Mouse (Mus musculus) common myeloid progenitor, adult 5-6 weeks (primary cell): ENCODE measurements around the gene Olfr38. TPM values are rescaled to one million over a fixed set of nuclear protein-coding genes. Genes with fewer than 3 reads are reported as not detected.

ENCODE experiments used
- ATAC-seq: replicated peaks from 2 replicates; pipeline ENCODE4 v1.8.0; 2016; ENCODE audit warnings: low read depth, mild to moderate bottlenecking, moderate TSS enrichment, inconsistent platforms; ENCODE audit not compliant: poor library complexity, severe bottlenecking
- total RNA-seq: library from RNA; stranded (forward); fragments of 200-1000, 187-1606 nt; gene quantifications from 2 replicates; pipeline ENCODE4 v1.2.3, GENCODE M21; 2017

Gene Olfr38
- total RNA-seq = not detected in 2 replicates

DNA sequence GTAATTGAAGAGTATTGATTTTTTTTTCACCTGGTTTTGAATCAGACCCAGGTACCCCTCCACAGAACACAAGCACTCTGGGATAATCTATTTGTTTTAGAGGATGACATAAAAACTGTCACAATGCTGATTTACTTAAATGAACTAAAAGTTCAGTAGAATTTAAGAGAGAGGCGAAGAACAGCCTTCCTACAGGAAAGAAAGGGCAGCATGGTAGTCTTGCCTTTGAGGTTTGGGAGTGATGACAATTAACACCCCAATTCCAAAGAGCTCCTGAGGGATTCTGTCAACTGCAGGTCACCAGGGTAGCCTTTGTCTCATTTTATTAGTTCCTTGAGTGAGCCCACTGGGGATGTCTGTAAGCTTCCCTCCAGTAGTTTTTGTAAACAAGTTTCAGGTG is at the start of gene Olfr38:
Gene Olfr38, plus strand, starts transcription at position 301 of the 400 bp plus-strand sequence.
- ATAC-seq = no peak

DNA sequence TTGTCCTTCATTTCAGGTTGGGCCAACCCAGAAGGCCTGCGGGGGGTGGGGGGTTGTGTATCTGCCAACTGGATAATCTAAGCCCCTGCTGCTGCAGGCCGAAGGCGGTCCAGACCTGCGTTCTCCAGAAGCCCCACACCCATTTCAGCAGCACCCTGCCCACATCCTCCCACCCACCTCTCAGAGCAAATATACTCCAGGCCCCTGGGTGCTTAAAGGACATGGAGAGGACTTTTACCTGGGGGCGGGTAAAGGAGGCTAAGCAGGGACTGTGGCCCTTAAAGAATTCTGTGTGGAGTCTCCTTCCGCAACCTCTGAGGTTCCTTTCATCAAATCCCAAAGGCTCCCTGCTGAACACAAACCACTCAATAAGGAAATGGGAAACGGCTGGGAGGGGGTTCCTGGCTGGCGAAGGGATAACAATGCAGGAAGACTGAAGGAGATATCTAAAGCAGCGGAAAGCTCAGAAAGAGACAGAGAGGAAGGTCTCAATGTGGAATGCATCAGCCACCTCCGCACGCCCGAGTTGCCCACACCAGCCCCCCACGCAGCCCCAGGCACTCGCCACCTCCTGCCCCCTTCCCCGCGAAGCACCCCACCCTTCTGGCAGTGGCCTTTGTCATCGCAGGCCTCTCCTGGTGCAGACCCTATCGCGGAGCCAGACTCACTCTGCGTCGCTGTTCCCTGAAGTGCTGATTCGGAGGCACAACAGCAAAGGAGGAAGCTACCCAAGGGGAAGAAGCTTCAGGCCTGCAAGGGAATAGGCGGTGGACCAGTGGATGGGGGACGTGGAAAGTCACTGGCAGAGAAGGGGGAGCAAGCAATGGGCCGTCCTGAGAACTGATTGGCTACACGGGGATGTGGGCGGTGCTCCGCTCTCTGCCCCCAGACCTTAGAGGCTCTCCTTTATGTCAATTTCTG is 46.7 kb upstream of the Olfr38 start, which contains the start of gene Tcaf1:
Gene Tcaf1, minus strand, starts transcription at position 798 of the 921 bp plus-strand sequence.
- ATAC-seq = no peak

DNA sequence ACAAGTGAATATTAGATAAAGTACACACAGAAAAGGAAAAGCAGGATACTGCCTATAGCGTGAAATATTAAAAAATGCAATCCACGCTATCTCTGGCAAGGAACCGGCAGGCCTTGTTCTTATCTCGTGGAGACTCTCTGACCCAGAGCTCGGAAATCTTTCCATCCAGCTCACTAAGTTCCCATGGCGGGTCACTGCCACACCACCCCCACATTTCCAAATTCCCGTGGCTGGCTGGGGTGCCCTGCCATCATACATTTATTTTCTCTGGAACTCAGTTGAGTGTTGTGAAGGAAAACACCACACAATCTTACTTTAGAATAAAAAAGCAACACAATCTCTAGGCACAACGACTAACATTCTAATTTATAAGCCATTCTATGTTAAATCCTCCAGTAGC is 41.5 kb upstream of the Olfr38 start:
- no peak for ATAC-seq

DNA sequence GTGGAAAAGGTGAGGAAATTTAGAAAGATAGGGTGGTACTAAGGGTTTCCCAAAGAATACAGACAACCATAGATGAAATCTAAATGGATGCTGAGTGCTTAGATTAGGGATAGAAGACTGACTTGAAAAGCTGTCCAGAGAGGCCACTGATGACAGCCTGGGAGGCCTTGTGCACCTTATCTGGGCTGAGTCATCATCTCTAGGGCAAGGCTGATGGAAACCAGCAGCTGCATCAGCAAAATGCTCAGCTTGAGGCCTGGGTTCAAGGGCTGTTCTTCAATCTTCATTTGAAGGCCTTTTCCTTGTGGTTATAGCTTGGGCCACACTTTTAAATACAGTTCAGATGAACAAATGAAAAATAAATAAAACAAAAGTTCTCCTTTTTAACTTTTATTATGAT is 38.2 kb upstream of the Olfr38 start:
- no peak for ATAC-seq

DNA sequence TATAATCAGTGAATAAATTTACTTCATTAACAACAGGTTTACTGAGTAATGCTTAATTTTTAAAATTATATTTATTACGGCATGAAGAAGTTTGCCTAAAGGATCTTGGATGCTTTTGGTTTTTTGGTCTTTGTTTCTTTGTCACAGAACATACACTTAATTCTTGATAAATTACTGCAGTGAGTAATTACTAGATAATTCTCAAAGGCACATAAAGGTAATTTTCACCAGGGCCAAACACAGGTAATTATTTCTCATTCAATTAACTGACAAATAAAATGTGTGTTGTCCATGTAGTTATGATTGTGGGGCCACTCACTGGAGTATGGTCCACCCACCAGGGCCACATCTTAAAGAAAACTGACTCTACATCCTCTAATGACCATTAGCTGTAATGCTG is 17.1 kb upstream of the Olfr38 start, which contains the start of gene Olfr453:
Gene Olfr453, plus strand, starts transcription at position 301 of the 400 bp plus-strand sequence.
- ATAC-seq = no peak

DNA sequence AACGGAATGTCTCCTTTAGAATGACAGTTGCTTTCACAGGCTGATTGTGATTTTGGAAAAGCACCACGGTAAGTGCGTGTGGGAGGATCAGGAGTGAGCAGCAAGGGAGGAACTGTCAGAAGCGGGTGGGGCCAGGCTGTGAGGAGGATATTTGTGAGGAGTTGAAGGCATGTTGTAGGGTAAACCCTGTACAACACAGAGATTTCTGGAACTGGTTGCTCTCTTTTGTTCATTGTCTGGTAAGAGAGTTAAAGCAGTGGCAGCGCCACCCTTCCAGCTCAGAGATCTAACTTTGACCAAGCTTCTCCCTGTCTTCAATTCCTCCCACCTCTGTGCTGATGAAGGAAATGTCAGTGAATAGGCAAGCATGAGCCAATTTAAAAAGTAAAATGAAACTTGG is 13.9 kb upstream of the Olfr38 start:
- ATAC-seq = no peak

DNA sequence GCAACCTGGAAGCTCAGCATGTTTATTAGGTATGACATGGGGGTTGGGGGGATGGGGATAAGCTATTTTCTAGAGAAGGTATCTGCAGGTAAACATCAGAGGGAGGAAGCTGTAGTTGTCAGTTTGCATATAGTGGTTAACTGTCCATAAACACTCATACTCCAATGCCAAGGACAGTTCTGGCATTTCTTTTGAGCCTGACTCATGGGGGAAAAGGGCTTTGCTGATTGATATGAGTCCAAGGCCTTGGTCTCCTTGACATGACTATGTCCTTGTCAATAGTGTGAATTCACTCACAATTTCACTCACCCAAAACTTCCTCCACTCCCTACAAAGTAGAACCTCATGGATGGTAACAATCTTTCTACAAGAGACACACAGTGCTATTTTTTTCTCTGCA is 8.4 kb upstream of the Olfr38 start:
- ATAC-seq = no peak

DNA sequence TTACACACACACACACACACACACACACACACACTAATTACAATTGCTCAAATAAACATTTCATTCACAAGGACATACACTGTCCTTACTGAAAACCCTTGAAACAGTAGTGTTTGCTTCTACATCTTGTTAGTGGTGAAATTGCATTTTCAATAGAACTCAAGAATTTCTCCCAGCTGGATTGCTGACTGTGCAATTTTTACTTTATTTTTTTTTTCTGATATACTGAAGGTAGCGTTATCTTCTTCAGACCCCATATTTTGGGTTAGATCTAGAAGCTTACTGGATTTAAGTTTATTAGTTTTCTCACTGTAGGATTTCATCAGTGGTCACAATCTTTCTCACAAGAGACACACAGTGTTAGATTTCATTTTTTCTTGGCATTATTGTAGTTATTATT is 20.9 kb downstream of the Olfr38 start:
- ATAC-seq = no peak

DNA sequence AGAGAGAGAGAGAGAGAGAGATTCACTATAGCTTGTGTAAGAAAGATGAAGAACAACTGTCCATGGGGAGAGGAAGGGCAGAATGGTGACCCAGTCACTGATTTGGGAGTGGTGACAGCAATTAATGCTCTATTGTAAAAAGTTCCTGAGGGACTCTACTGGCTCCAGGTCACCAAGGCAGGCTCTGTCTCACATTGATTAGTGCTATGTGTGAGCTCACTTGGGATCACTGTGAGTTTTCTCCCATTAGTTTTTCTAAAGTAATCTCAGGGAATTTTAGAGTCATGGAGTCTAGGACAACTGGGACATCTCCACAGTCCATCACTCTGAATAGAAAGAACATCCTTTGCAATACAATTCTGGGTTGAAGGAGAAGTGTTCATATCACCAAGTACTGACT is 28.6 kb downstream of the Olfr38 start, which contains the start of gene Olfr452:
Gene Olfr452, plus strand, starts transcription at position 301 of the 400 bp plus-strand sequence.
- no peak for ATAC-seq

DNA sequence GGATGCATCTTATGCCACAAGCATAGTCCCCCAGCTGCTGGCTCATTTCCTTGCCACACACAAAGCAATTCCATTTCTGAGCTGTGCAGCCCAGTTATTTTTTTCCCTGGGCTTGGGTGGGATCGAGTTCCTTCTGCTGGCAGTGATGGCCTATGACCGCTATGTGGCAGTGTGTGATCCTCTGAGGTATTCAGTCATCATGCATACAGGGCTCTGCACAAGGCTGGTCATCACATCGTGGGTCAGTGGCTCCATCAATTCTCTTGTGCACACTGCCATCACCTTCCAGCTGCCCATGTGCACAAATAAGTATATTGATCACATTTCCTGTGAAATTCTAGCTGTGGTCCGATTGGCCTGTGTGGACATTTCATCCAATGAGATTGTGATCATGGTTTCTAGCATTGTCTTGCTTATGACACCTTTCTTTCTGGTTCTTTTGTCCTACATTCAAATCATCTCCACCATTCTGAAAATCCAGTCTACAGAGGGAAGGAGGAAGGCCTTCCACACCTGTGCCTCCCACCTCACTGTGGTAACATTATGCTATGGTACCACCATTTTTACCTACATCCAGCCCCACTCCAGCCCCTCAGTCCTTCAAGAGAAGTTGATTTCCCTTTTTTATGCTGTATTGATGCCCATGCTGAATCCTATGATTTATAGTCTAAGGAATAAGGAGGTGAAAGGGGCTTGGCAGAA is 34.2 kb downstream of the Olfr38 start:
- ATAC-seq = no peak

DNA sequence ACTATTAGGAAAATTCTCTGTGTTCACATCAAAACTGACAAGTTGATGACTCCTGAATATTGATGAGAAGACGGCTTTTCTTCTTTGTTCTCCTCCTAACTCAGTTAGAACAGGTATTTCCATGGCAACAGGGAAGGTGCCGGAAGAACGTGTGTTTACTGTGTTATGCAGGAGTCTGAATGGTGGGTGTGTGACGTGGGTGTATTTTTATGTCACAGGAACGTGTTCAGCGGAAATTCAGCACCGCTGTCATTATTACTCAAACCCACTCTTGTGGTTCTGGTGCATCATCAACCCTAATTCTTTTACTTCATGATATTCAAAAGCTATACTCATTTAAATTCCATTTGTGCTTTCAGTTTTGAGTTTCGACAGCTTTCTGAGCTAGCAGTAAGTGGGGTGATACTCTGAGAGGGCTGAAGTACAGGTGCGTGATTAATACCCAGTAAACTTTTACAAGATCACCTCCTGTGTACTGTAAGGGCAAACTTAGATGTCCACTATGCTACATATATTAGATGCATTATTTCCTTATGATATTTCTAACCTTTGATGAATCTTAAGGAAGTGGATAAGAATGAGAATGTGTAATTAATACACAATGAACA is 34.8 kb downstream of the Olfr38 start:
- no peak for ATAC-seq

DNA sequence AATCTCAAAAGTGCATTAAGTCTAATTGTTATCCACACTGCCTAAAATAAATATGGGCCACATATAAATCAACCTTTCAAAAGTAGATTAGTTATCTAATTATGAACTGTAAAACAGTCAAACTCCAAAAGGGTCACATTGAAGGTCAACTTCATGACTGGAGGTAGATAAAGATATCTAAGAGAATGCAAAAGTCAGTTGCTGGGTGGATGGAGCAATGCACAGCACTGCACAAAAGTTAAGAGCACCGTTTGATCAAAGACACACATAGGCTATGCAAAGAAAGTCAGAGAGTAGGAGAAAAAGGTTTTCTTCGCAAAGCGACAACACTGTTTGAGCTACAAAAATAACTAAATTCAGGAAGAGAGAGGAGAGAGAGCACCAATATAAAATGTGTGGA is 38.8 kb downstream of the Olfr38 start:
- no peak for ATAC-seq

DNA sequence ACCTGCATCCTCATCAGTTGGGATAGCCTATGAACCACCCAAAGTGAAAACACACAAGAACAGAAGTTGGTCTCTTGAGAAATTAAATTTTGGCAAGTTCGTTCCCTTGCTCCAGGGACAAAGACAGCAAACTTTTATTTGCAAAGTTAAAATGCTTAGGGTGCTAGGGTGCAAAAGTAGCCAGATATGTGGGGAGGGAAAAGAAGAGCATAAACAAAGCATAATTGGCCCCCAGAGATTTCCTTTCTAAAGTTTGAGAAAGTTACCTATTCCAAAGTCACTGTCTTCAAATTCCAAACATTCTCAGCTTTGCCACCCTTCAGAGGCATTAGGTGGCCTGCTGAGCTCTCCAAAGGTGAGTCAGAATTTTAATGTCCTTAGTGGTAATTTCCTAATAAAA is 55.4 kb downstream of the Olfr38 start, which contains the start of gene Olfr450:
Gene Olfr450, plus strand, starts transcription at position 301 of the 400 bp plus-strand sequence.
- no peak for ATAC-seq

Other genes with a start within 250 kb of the Olfr38 start
- gene Olfr455, start 208.8 kb upstream of the Olfr38 start, total RNA-seq = not detected in 2 replicates
- gene Tcaf3, start 158.7 kb upstream of the Olfr38 start, total RNA-seq = not detected in 2 replicates
- under 0.01 TPM in 1 of 2 replicates, not detected in the other for gene Tcaf2, start 111.2 kb upstream of the Olfr38 start, total RNA-seq
- 0.97 and 4.2 TPM in 2 replicates for gene Tcaf1, start 46.3 kb upstream of the Olfr38 start, total RNA-seq
- gene Olfr453, start 17.0 kb upstream of the Olfr38 start, total RNA-seq = not detected in 2 replicates
- gene Olfr452, start 28.7 kb downstream of the Olfr38 start, total RNA-seq = not detected in 2 replicates
- not detected in 2 replicates for gene Olfr450, start 55.5 kb downstream of the Olfr38 start, total RNA-seq
- gene Olfr449, start 78.0 kb downstream of the Olfr38 start, total RNA-seq = not detected in 2 replicates
- gene Olfr448, start 134.0 kb downstream of the Olfr38 start, total RNA-seq = not detected in 2 replicates
- gene Olfr447, start 152.5 kb downstream of the Olfr38 start, total RNA-seq = not detected in 2 replicates
- gene Olfr446, start 165.0 kb downstream of the Olfr38 start, total RNA-seq = not detected in 2 replicates
- gene Olfr444, start 192.7 kb downstream of the Olfr38 start, total RNA-seq = not detected in 2 replicates